Mouse (Mus musculus): ENCODE data around the gene Ebf3. TPM values are rescaled to one million over a fixed set of nuclear protein-coding genes. Genes with fewer than 3 reads are reported as not detected.

Gene Ebf3
- total and polyA plus RNA-seq, 2 experiments from 2014 or later, result 7.1 to 90.4 TPM

DNA sequence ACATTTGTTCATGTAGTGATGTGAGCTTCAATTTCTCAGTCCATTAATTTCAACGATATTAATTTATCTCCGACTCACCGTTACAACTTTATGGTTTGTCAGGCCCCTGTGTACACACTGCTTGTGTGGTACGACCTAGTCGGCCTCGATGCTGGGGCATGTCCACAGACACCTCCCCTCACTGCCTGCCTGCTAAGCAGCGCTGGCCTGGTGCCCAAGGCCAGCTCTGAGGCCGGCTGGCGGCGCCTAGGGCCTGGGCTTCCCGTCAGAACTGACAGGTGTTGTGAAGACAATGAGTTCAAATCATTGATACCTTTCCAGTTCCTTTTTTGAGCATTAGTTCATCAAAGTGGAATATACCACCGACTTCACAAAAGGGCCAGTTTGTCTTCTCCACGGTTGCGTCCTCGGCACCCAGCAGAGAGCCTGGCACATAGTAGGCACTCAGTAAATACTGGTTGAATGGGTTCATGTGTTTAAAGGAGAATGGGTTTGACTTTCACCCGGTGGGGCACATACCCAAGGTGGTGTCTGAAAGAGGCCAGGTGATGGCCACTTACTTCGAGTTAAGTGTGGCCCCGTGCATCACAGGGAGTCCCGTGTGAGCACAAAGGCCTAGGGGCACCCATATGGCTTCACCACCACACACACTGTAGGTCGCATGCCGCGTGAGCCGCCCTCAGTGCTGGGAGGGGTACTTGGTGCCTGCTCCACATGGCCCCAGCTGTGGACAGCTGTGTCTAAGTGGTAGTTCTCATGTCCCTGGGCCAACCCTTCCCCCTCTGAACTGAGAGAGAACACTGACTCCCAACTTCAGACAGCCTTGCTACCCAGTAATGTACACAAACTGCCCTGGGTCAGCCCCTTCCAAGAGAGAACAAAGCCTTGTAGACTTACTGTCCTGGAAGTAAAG is 116.9 kb downstream of the Ebf3 start:
- Histone ChIP-seq H3K4me3 (ENCODE audit: low read depth, low read length) (no peak overlapping the region), H3K9me3 (ENCODE audit: low read length) (no peaks in the 10 kb centered on the region), H3K27me3 (ENCODE audit: insufficient read depth, low read length) (no peaks in the 10 kb centered on the region), H3K4me2 (ENCODE audit: low read depth, low read length, poor library complexity, severe bottlenecking) (no peak overlapping the region), H3K27ac (ENCODE audit: low read depth, low read length) (no peak overlapping the region), H3K36me3 (ENCODE audit: insufficient read depth, low read length) (no peaks in the 10 kb centered on the region; the same call in 1 of the 2 replicates), H3K9ac (replicated peaks; ENCODE audit: low read length, poor library complexity, severe bottlenecking) (no peak overlapping the region), H3K4me1 (ENCODE audit: insufficient read depth, low read length) (no peaks in the 10 kb centered on the region)
- ATAC-seq (ENCODE audit: low FRiP score), result no peak
- 79% methylated on average over 23 of the region's 23 CpGs for WGBS
- no peak for DNase-seq (ENCODE audit: low spot score)
- no peak for TF ChIP-seq CTCF (IDR thresholded peaks at IDR 0.05)

DNA sequence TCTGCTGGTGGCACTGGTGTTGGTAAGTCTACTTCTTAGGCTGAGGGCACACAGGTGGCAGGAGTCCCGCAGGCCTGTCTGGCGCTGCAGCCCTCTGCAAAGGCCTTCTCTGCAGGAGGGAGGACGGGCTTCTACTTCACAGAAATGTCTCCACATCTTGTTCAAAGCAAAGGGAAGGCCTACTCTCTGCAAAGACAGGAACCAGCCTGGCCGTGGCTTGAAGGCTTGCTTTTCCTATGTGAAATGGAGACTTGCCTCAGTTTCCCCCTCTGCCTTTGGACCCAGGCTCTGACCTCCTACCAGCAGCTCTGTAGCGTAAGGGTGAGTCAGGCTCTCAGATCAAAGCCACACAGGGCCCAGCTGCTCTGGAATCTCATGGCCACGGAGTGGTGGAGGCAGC is 117.7 kb downstream of the Ebf3 start:
- WGBS, result 78% methylated on average over 6 of the region's 6 CpGs
- ATAC-seq (ENCODE audit: low FRiP score) (no peak), DNase-seq (ENCODE audit: low spot score) (no peak)
- Histone ChIP-seq H3K27me3 (ENCODE audit: insufficient read depth, low read length) (no peaks in the 10 kb centered on the region), H3K4me1 (ENCODE audit: insufficient read depth, low read length) (no peaks in the 10 kb centered on the region), H3K4me2 (ENCODE audit: low read depth, low read length, poor library complexity, severe bottlenecking) (no peak overlapping the region), H3K4me3 (ENCODE audit: low read depth, low read length) (no peak overlapping the region), H3K9ac (replicated peaks; ENCODE audit: low read length, poor library complexity, severe bottlenecking) (no peak overlapping the region), H3K36me3 (ENCODE audit: insufficient read depth, low read length) (no peaks in the 10 kb centered on the region; the same call in 1 of the 2 replicates), H3K9me3 (ENCODE audit: low read length) (no peaks in the 10 kb centered on the region), H3K27ac (ENCODE audit: low read depth, low read length) (no peak overlapping the region)
- TF ChIP-seq CTCF (IDR thresholded peaks at IDR 0.05), result no peak

DNA sequence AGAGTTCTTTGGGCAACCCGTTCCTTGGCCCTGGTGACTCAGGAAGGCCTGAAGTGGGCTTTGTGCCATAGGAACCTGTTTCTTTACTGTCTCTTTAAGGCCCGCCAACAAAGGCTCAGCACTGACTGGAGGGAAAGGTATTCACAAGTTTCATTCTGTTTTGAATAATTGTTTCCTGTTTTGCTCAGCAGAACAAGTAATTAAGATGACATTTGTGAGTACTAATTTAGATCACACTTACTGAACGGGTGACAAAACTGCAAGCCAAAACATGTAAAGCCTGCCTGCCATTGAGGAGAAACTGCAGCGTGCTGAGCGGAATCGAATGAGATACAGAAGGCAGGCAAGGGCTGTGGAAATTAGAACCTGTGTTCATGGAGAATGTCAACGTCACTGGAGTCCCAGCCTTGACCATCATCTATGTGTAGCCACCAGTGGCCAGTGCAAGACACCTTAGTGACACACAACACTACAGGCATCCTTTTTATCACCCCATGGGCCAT is 121.4 kb downstream of the Ebf3 start:
- H3K27ac ChIP-seq (ENCODE audit: low read depth, low read length), result no peak overlapping the region
- H3K4me3 ChIP-seq (ENCODE audit: low read depth, low read length), result no peak overlapping the region
- H3K27me3 ChIP-seq (ENCODE audit: insufficient read depth, low read length), result no peaks in the 10 kb centered on the region
- H3K4me1 ChIP-seq (ENCODE audit: insufficient read depth, low read length), result no peaks in the 10 kb centered on the region
- 82% methylated on average over 7 of the region's 7 CpGs for WGBS
- no peak overlapping the region for H3K9ac ChIP-seq (replicated peaks; ENCODE audit: low read length, poor library complexity, severe bottlenecking)
- H3K36me3 ChIP-seq (ENCODE audit: insufficient read depth, low read length), result no peaks in the 10 kb centered on the region; the same call in 1 of the 2 replicates
- no peak overlapping the region for H3K4me2 ChIP-seq (ENCODE audit: low read depth, low read length, poor library complexity, severe bottlenecking)
- ATAC-seq (ENCODE audit: low FRiP score), result no peak
- no peak for TF ChIP-seq CTCF (IDR thresholded peaks at IDR 0.05)
- DNase-seq (ENCODE audit: low spot score), result no peak
- H3K9me3 ChIP-seq (ENCODE audit: low read length), result no peaks in the 10 kb centered on the region

DNA sequence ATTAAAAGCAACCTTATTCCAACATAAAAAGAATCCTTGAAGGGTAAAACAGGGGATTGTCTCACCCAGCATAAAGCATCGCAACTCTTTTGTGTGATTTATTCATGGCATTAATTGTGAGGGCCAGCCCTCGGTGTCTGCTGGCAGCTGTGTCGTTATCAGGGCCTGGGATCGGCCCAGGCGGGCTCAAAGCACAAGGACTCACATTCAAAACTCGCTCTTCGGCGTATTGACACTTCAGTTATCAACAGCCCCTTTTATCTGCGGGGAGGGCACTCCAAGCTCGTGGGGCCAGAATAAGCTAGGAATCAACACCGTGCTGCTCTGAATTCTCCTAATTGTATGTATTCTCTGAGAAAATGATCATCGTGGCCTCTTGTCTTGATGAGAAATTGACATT is 122.4 kb downstream of the Ebf3 start:
- no peaks in the 10 kb centered on the region for H3K36me3 ChIP-seq (ENCODE audit: insufficient read depth, low read length)
- H3K4me3 ChIP-seq (ENCODE audit: low read depth, low read length), result no peak overlapping the region
- H3K4me2 ChIP-seq (ENCODE audit: low read depth, low read length, poor library complexity, severe bottlenecking), result no peak overlapping the region
- TF ChIP-seq CTCF (IDR thresholded peaks at IDR 0.05), result no peak
- DNase-seq (ENCODE audit: low spot score) (no peak), ATAC-seq (ENCODE audit: low FRiP score) (no peak)
- H3K27me3 ChIP-seq (ENCODE audit: insufficient read depth, low read length), result no peaks in the 10 kb centered on the region
- WGBS, result 44% methylated on average over 12 of the region's 12 CpGs
- no peak overlapping the region for H3K9ac ChIP-seq (replicated peaks; ENCODE audit: low read length, poor library complexity, severe bottlenecking)
- H3K27ac ChIP-seq (ENCODE audit: low read depth, low read length), result no peak overlapping the region
- no peaks in the 10 kb centered on the region for H3K4me1 ChIP-seq (ENCODE audit: insufficient read depth, low read length)
- no peaks in the 10 kb centered on the region for H3K9me3 ChIP-seq (ENCODE audit: low read length)

DNA sequence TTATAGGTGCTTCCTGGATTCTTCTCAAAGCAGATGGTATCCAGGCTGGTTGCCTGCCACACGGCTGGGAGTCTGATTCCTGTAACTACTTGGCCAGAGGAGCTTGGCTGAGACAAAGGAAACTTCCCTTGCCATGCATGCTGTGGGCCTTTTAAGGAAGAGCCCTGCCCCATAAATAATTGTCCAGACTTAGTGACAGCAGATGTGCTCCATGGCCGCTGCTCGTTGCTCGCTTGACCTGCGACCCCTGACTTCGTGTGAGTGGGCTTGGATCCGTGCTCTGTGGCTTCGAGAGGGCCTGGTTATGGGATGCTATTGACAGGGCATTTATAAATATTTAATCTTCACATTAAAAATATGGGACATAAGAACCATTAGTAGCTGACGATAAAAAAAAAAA is 142.0 kb downstream of the Ebf3 start:
- Histone ChIP-seq H3K27me3 (ENCODE audit: insufficient read depth, low read length) (no peaks in the 10 kb centered on the region), H3K36me3 (ENCODE audit: insufficient read depth, low read length) (no peaks in the 10 kb centered on the region), H3K4me1 (ENCODE audit: insufficient read depth, low read length) (no peaks in the 10 kb centered on the region), H3K9ac (replicated peaks; ENCODE audit: low read length, poor library complexity, severe bottlenecking) (no peak overlapping the region), H3K27ac (ENCODE audit: low read depth, low read length) (no peak overlapping the region), H3K9me3 (ENCODE audit: low read length) (no peaks in the 10 kb centered on the region), H3K4me2 (ENCODE audit: low read depth, low read length, poor library complexity, severe bottlenecking) (no peak overlapping the region), H3K4me3 (ENCODE audit: low read depth, low read length) (no peak overlapping the region)
- no peak for TF ChIP-seq CTCF (IDR thresholded peaks at IDR 0.05)
- DNase-seq (ENCODE audit: low spot score), result peak; percentile 19
- no peak for ATAC-seq (ENCODE audit: low FRiP score)
- WGBS, result 61% methylated on average over 9 of the region's 9 CpGs

DNA sequence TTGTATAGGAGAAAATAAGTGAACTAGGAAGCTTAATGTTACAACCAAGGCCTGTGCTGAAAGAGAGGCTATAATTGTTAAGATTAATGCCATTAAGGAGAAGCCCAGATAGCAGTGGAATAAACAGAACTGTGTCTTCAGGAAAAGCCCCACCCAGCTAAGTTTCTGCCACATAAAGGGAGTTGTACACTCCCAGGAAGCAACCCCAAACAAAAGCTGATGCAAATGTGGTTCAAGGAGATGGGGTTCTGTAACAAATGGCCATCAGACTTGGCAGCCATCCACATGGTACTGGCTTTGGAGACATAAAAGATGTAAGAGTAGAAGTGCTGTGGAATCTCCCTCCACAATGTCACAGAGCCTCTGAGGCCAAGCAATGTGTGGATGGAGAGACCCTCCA is 155.2 kb downstream of the Ebf3 start:
- no peak for TF ChIP-seq CTCF (IDR thresholded peaks at IDR 0.05)
- Histone ChIP-seq H3K4me1 (ENCODE audit: insufficient read depth, low read length) (no peaks in the 10 kb centered on the region), H3K4me3 (ENCODE audit: low read depth, low read length) (no peak overlapping the region), H3K9ac (replicated peaks; ENCODE audit: low read length, poor library complexity, severe bottlenecking) (no peak overlapping the region), H3K4me2 (ENCODE audit: low read depth, low read length, poor library complexity, severe bottlenecking) (no peak overlapping the region), H3K9me3 (ENCODE audit: low read length) (no peaks in the 10 kb centered on the region), H3K27ac (ENCODE audit: low read depth, low read length) (no peak overlapping the region), H3K27me3 (ENCODE audit: insufficient read depth, low read length) (no peaks in the 10 kb centered on the region), H3K36me3 (ENCODE audit: insufficient read depth, low read length) (no peaks in the 10 kb centered on the region)
- ATAC-seq (ENCODE audit: low FRiP score) (no peak), DNase-seq (ENCODE audit: low spot score) (no peak)
